Mouse (Mus musculus) mammary gland, adult 2 months (tissue): ENCODE measurements around the gene Gstp1. TPM values are rescaled to one million over a fixed set of nuclear protein-coding genes. Genes with fewer than 3 reads are reported as not detected.

Source experiments
- polyA plus RNA-seq: library from polyadenylated mRNA; depleted of rRNA; stranded (reverse); fragments of >200 nt; gene quantifications from 2 replicates; pipeline ENCODE4 v1.2.3, GENCODE M21; 2012; ENCODE audit warnings: low replicate concordance; rRNA removed

Gstp1 gene
- polyA plus RNA-seq = 508 and 632 TPM in 2 replicates

DNA sequence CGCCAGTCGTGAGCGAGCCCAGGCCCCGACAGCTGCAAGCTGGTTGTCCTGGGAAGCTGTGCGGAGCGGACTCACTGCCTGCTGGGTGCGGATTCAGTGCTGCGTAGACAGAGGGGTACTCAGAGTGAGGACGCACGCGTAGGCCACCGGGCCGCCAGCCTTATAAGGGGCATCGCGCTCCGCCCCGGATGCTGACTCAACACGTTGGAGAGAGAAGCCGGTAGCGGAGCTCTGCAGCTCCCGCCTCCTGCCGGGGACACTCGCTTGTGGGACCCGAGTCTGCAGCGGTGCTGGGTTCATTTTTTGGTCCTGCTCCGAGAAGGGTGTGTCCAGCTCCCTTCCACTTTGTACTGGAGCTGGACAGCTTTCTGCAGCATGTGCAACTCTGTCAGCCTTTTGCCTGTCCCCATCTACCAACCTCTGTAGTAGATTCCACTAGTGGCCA lies at the start of gene Gstp1:
TSS of gene Gstp1 (minus strand) at position 198 of the 445 bp plus-strand sequence.

GRCm38 (mm10) chr19:4081394-4081793 lies 43.6 kb upstream of the Gstp1 start, which contains the start of gene Cabp2:
TSS of gene Cabp2 (plus strand) at chr19:4081578.

GRCm38 (mm10) chr19:4059069-4059740 lies 21.4 kb upstream of the Gstp1 start, which contains the start of gene Gstp3:
TSS of gene Gstp3 (minus strand) at chr19:4059569.

DNA sequence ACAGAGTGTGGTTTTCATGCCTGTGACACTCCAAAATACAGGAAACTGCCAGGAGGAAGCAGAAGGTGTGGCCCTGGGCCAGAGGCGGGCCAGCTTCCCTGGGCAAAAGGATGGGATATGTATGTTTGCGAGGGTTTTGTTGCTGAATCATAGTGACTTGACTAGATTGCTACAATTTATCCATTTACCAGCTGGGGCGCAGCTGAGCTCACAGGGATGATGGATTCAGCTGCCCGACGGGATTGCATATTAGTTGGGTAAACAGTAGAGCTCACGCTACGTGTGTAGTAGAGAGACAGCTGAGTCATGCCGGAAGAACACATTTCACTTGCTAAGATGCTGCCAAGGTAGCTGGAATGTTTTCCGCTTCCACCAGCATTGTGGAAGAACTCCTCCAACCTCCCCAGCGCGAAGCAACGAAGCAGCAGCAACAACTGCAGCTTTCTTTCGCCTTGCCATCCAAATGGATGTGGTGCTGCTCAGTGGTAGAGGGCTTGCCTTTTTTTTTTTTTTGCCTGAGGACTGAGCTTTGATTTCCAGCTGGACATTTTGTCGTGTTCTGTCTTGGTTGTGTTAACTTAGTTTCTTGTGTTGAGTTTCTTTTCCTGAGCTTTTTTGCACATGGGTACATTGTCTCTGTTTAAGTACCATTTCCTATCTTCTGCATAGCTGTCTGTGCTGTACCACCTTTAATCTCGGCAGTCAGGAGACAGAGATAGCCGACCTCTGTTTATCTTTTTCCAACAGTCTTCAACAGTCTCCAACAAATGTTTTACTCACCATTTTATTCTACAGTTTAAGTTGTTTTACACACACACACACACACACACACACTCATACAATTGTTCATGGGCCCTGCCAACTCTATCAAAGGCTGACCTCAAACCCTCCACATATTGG lies 8.4 kb upstream of the Gstp1 start, which contains the start of gene Gstp2:
TSS of gene Gstp2 (minus strand) at position 58 of the 900 bp plus-strand sequence.

GRCm38 (mm10) chr19:4012432-4013022 lies 25.3 kb downstream of the Gstp1 start, which contains the start of gene Ndufv1:
TSS of gene Ndufv1 (minus strand) at chr19:4012806.

GRCm38 (mm10) chr19:4003112-4003511 lies 34.7 kb downstream of the Gstp1 start, which contains the start of gene Doc2g:
TSS of gene Doc2g (plus strand) at chr19:4003313.

GRCm38 (mm10) chr19:4000119-4000900 lies 37.5 kb downstream of the Gstp1 start, which contains the start of the genes Nudt8 and Gm49405:
TSS of gene Nudt8 (plus strand) at chr19:4000580.
TSS of gene Gm49405 (plus strand) at chr19:4000626.

DNA sequence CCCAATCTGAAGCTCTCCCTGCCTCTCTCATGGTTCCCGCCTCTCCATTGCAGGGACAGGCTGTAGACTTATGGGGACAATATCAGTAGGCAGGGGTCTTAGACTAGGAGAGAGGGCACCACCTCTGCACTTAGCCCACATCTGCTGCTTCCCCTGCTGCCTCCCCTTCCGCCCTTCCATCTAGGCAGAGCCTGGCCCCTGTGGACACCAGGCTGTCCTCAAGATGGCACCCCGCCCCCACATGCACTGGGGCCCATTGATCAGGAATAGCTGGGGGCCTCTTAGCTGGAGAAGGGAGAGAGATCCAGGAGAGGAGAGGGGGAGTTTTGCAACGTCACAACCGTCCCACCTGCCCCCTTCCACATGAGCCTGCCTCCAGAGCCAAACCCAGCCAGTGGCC lies 45.4 kb downstream of the Gstp1 start, which contains the start of gene Tbx10:
TSS of gene Tbx10 (plus strand) at position 337 of the 400 bp plus-strand sequence.

GRCm38 (mm10) chr19:3986334-3986733 lies 51.5 kb downstream of the Gstp1 start, which contains the start of gene Acy3:
TSS of gene Acy3 (plus strand) at chr19:3986570.

Other genes with a start within 250 kb of the Gstp1 start
- gene Chka, start 186.2 kb downstream of the Gstp1 start, polyA plus RNA-seq = 31.2 and 33.9 TPM in 2 replicates
- gene Tcirg1, start 130.9 kb downstream of the Gstp1 start, polyA plus RNA-seq = 218 and 220 TPM in 2 replicates
- 276 and 363 TPM in 2 replicates for gene Ndufs8, start 125.2 kb downstream of the Gstp1 start, polyA plus RNA-seq
- 13.0 and 17.1 TPM in 2 replicates for gene Aldh3b1, start 108.2 kb downstream of the Gstp1 start, polyA plus RNA-seq
- 307 and 435 TPM in 2 replicates for gene Unc93b1, start 102.8 kb downstream of the Gstp1 start, polyA plus RNA-seq
- 0.50 and 0.69 TPM in 2 replicates for gene Aldh3b3, start 79.3 kb downstream of the Gstp1 start, polyA plus RNA-seq
- 22.0 and 22.5 TPM in 2 replicates for gene Aldh3b2, start 65.7 kb downstream of the Gstp1 start, polyA plus RNA-seq
- gene Acy3, start 51.4 kb downstream of the Gstp1 start, polyA plus RNA-seq = 56.0 and 64.9 TPM in 2 replicates
- not detected in 2 replicates for gene Tbx10, start 45.2 kb downstream of the Gstp1 start, polyA plus RNA-seq
- gene Nudt8, start 37.4 kb downstream of the Gstp1 start, polyA plus RNA-seq = 12.2 and 22.8 TPM in 2 replicates
- 2.5 and 2.9 TPM in 2 replicates for gene Gm49405, start 37.4 kb downstream of the Gstp1 start, polyA plus RNA-seq
- 6.3 and 13.3 TPM in 2 replicates for gene Doc2g, start 34.7 kb downstream of the Gstp1 start, polyA plus RNA-seq
- gene Ndufv1, start 25.2 kb downstream of the Gstp1 start, polyA plus RNA-seq = 188 and 271 TPM in 2 replicates
- 24.3 and 163 TPM in 2 replicates for gene Gstp2, start 8.0 kb upstream of the Gstp1 start, polyA plus RNA-seq
- 14.6 and 23.5 TPM in 2 replicates for gene Gstp3, start 21.6 kb upstream of the Gstp1 start, polyA plus RNA-seq
- gene Cabp2, start 43.6 kb upstream of the Gstp1 start, polyA plus RNA-seq = 0.61 TPM in 1 of 2 replicates, not detected in the other
- gene Cdk2ap2, start 59.2 kb upstream of the Gstp1 start, polyA plus RNA-seq = 257 and 348 TPM in 2 replicates
- 157 and 297 TPM in 2 replicates for gene Pitpnm1, start 62.0 kb upstream of the Gstp1 start, polyA plus RNA-seq
- 113 and 122 TPM in 2 replicates for gene Aip, start 87.9 kb upstream of the Gstp1 start, polyA plus RNA-seq
- gene Gpr152, start 101.8 kb upstream of the Gstp1 start, polyA plus RNA-seq = 0.69 and 0.80 TPM in 2 replicates
- gene Cabp4, start 106.0 kb upstream of the Gstp1 start, polyA plus RNA-seq = 1.2 TPM in 2 replicates
- gene Coro1b, start 110.6 kb upstream of the Gstp1 start, polyA plus RNA-seq = 266 and 387 TPM in 2 replicates
- 183 and 672 TPM in 2 replicates for gene Ptprcap, start 115.6 kb upstream of the Gstp1 start, polyA plus RNA-seq
- 46.6 and 54.5 TPM in 2 replicates for gene Rps6kb2, start 125.4 kb upstream of the Gstp1 start, polyA plus RNA-seq
- 32.3 and 39.2 TPM in 2 replicates for gene Carns1, start 137.5 kb upstream of the Gstp1 start, polyA plus RNA-seq
- gene Tbc1d10c, start 153.3 kb upstream of the Gstp1 start, polyA plus RNA-seq = 91.7 and 196 TPM in 2 replicates
- gene Ppp1ca, start 154.1 kb upstream of the Gstp1 start, polyA plus RNA-seq = 586 and 618 TPM in 2 replicates
- gene Rad9a, start 163.7 kb upstream of the Gstp1 start, polyA plus RNA-seq = 49.2 and 51.9 TPM in 2 replicates
- gene Clcf1, start 176.3 kb upstream of the Gstp1 start, polyA plus RNA-seq = 54.9 and 127 TPM in 2 replicates
- gene AC109138.7, start 176.4 kb upstream of the Gstp1 start, polyA plus RNA-seq = not detected in 2 replicates
- gene Pold4, start 193.9 kb upstream of the Gstp1 start, polyA plus RNA-seq = 207 and 218 TPM in 2 replicates
- 116 and 124 TPM in 2 replicates for gene Ssh3, start 231.2 kb upstream of the Gstp1 start, polyA plus RNA-seq
- 12.7 and 17.2 TPM in 2 replicates for gene Ankrd13d, start 245.2 kb upstream of the Gstp1 start, polyA plus RNA-seq